Mouse (Mus musculus) midbrain, embryonic 14.5 days (tissue): ENCODE data around the gene Smug1. TPM values are rescaled to one million over a fixed set of nuclear protein-coding genes. Genes with fewer than 3 reads are reported as not detected.

Experiments used
- ATAC-seq: fragments of 200-750 bp; cut with Nextera tagmentation; 2 replicates; pipeline ENCODE4 v1.8.0; 2017; ENCODE audit warnings: moderate number of reproducible peaks, moderate library complexity; ENCODE audit not compliant: low FRiP score, low TSS enrichment
- DNase-seq: peaks from one replicate; pipeline ENCODE4 v3.0.0-alpha.2; 2015
- H3K27ac ChIP-seq: fragments of 300-500 bp; sonication (generic); replicated peaks from 2 replicates; pipeline ENCODE4 v1.5.1; 2014; ENCODE audit warnings: mild to moderate bottlenecking, low read depth, low read length, moderate library complexity
- H3K27me3 ChIP-seq: fragments of 300-500 bp; sonication (generic); 2 replicates; pipeline ENCODE4 v1.6.1; 2014; ENCODE audit warnings: low read length, control low read depth, mixed read lengths; ENCODE audit not compliant: control insufficient read depth, insufficient read depth
- H3K36me3 ChIP-seq: fragments of 300-500 bp; sonication (generic); 2 replicates; pipeline ENCODE4 v1.6.1; 2014; ENCODE audit warnings: low read length, control low read depth; ENCODE audit not compliant: control insufficient read depth, insufficient read depth
- H3K4me1 ChIP-seq: fragments of 300-500 bp; sonication (generic); 2 replicates; pipeline ENCODE4 v1.6.1; 2014; ENCODE audit warnings: mild to moderate bottlenecking, antibody characterized with exemption, low read length, control low read depth; ENCODE audit not compliant: control insufficient read depth, insufficient read depth
- H3K4me2 ChIP-seq: fragments of 300-500 bp; sonication (generic); 2 replicates; pipeline ENCODE4 v1.6.1; 2014; ENCODE audit warnings: mild to moderate bottlenecking, low read length, moderate library complexity
- H3K4me3 ChIP-seq: fragments of 300-500 bp; sonication (generic); replicated peaks from 2 replicates; pipeline ENCODE4 v1.5.1; 2014; ENCODE audit warnings: low read depth, low read length
- H3K9ac ChIP-seq: fragments of 300-500 bp; sonication (generic); replicated peaks from 2 replicates; pipeline ENCODE4 v1.6.1; 2014; ENCODE audit warnings: mild to moderate bottlenecking, low read length, moderate library complexity
- H3K9me3 ChIP-seq: fragments of 300-500 bp; sonication (generic); 2 replicates; pipeline ENCODE4 v1.6.1; 2016; ENCODE audit warnings: low read length, control low read depth, mixed read lengths; ENCODE audit not compliant: control insufficient read depth
- WGBS: fragments of 180-500 bp; shearing (Covaris S2); extraction: QIAGEN DNeasy Blood & Tissue Kit; methylation state at CpG from one replicate; pipeline ENCODE4 v1.1.7; 2014; 5-methylcytosine and 5-hydroxymethylcytosine counted together
- polyA plus RNA-seq: library from polyadenylated mRNA; unstranded; fragments of >200 nt; fragmentation: Nextera tagmentation; extraction: Ambion mirVana; gene quantifications from 2 replicates; pipeline ENCODE4 v1.2.1, GENCODE M21; 2014

Smug1 gene
- 22.7 and 25.0 TPM in 2 replicates for polyA plus RNA-seq

DNA sequence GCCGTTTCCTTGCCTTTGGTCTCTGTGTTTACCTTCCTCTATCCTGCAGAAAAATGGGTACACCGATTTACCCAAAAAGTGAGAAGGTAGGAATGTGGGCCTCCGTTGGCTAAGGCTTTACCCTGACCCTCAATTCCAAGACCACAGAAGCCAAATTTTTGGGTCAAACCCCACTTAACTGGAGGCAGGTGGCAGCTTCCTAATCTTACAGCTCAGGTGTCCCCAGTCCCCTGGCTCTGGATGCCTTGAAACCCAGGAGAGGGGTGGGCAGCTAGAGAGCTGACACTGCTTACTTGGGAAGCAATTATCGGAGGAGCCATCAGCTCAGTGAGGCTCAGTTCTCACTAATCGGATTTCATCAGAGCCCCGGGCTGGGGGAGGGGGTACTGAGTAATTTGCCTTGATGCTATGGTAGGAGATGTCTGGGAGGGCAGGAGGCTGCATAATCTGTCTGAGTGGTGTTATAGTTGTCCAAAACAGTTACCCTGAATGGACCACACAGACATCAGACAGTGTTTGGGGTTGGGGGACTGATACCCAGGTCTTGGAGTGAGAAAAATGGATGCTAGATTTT, at the start of gene Smug1:
Gene Smug1 (minus strand): TSS at position 51 of the 574 bp plus-strand sequence.
- peak within 1 kb of the TSS; percentile 50 for H3K27ac ChIP-seq
- H3K4me1 ChIP-seq, result peaks cover 16% of the 10 kb centered on the region
- ATAC-seq (no peak), DNase-seq (no peak)
- H3K9me3 ChIP-seq, result no peaks in the 10 kb centered on the region
- H3K9ac ChIP-seq, result no peak within 1 kb of the TSS
- H3K4me3 ChIP-seq, result no peak within 1 kb of the TSS
- H3K4me2 ChIP-seq, result no peak within 1 kb of the TSS
- H3K36me3 ChIP-seq, result no peaks in the 10 kb centered on the region
- peaks cover 58% of the 10 kb centered on the region for H3K27me3 ChIP-seq
- WGBS, result 29% methylated on average over 6 of the region's 6 CpGs

DNA sequence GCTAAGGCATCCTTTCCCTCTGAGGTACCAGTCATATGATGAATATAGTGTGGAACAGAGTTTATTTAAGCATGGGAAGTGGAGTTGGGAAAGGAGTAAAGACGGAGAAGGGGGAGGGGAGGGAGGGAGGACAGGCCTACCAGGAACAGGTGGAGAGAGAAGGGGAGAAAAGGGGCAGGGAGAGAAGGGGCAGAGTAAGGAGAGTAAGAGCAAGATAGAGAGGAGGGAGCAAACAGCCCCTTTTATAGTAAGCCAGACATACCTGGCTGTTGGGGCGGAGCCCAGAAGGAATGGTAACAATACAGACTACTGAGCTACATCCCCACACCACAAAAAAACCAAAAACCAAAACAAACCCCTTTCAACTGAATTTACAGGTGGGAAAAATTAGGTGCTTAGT, 49.2 kb upstream of the Smug1 start:
- 22% methylated on average over 2 of the region's 2 CpGs for WGBS
- H3K9ac ChIP-seq, result no peak overlapping the region
- peaks cover 29% of the 10 kb centered on the region for H3K4me1 ChIP-seq
- H3K27me3 ChIP-seq, result no peaks in the 10 kb centered on the region
- peak overlapping the region; percentile 65 for H3K4me2 ChIP-seq
- peak; percentile 12 for DNase-seq
- H3K36me3 ChIP-seq, result peaks cover 20% of the 10 kb centered on the region
- ATAC-seq, result no peak
- H3K4me3 ChIP-seq, result no peak overlapping the region
- H3K27ac ChIP-seq, result peak overlapping the region; percentile 82
- H3K9me3 ChIP-seq, result no peaks in the 10 kb centered on the region

- Histone ChIP-seq H3K36me3 (peaks cover 28% of the 10 kb centered on the region), H3K4me2 (peak overlapping the region; percentile 65), H3K4me1 (peaks cover 29% of the 10 kb centered on the region), H3K27me3 (no peaks in the 10 kb centered on the region), H3K27ac (peak overlapping the region; percentile 82), H3K9ac (peak overlapping the region; percentile 32), H3K4me3 (peak overlapping the region; percentile 37), H3K9me3 (no peaks in the 10 kb centered on the region)
- 0% methylated on average over 15 of the region's 15 CpGs for WGBS
- peak; percentile 96 for ATAC-seq
- DNase-seq, result peak; percentile 97
Measured at GRCm38 (mm10) chr15:103214971-103215907, 48.3 kb upstream of the Smug1 start.

DNA sequence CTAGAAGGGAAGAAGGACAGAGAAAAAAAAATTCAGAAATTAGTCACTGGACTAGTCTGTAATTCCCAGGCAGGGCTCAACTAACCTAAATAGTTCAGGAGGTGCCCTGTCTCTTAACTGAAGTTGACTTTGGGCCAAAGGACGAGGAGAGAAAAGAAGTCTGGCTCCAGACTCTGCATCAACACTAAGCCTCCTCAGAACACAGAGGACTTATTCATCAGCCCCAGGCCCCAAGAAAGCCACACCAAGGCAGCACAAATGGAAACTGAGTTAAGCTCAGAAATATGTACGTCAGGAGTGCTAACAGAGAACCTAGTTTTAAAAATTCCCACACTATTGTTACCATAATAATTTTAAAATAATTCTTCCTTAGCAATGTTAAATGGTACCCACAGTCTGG, 47.3 kb upstream of the Smug1 start:
- H3K27ac ChIP-seq, result peak overlapping the region; percentile 66
- no peaks in the 10 kb centered on the region for H3K27me3 ChIP-seq
- H3K9me3 ChIP-seq, result no peaks in the 10 kb centered on the region
- H3K4me3 ChIP-seq, result peak overlapping the region; percentile 20
- H3K36me3 ChIP-seq, result peaks cover 34% of the 10 kb centered on the region
- peak; percentile 56 for DNase-seq
- H3K9ac ChIP-seq, result no peak overlapping the region
- 13% methylated on average over 2 of the region's 2 CpGs for WGBS
- H3K4me2 ChIP-seq, result peak overlapping the region; percentile 55
- no peak for ATAC-seq
- H3K4me1 ChIP-seq, result peaks cover 29% of the 10 kb centered on the region

DNA sequence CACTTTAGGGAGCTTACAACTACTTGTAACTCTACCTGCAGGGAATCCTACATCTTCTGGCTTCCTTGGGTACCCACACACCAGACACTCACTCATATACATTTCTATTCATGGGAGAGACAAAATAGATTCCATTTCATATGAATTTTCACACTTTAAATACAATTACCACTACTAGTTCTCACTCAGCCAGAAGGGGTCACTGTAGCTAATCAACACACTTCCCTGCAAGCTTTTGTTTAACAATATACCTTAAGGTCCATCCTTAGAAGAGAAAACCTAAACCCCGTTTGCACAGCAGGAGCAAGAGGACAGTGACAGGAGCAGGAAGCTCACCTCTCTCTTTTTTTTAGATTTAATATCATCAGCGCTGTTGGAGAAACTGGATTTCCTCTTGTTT, 38.3 kb upstream of the Smug1 start:
- DNase-seq, result peak; percentile 52
- no peaks in the 10 kb centered on the region for H3K4me1 ChIP-seq

GRCm38 (mm10) chr15:103202088-103202793, 35.3 kb upstream of the Smug1 start:
- Histone ChIP-seq H3K27me3 (no peaks in the 10 kb centered on the region), H3K27ac (no peak overlapping the region), H3K36me3 (peaks cover 84% of the 10 kb centered on the region), H3K4me2 (no peak overlapping the region), H3K9me3 (no peaks in the 10 kb centered on the region), H3K4me1 (no peaks in the 10 kb centered on the region), H3K9ac (no peak overlapping the region), H3K4me3 (no peak overlapping the region)
- 74% methylated on average over 6 of the region's 6 CpGs for WGBS
- ATAC-seq (no peak), DNase-seq (no peak)

More for the DNA sequence above, 38.3 kb upstream of the Smug1 start:
- Histone ChIP-seq H3K4me3 (no peak overlapping the region), H3K9me3 (no peaks in the 10 kb centered on the region), H3K9ac (no peak overlapping the region), H3K27me3 (no peaks in the 10 kb centered on the region), H3K27ac (no peak overlapping the region), H3K36me3 (peaks cover 74% of the 10 kb centered on the region), H3K4me2 (no peak overlapping the region)
- ATAC-seq, result no peak
- WGBS, result 60% methylated on average over 2 of the region's 2 CpGs

- no peaks in the 10 kb centered on the region for H3K4me1 ChIP-seq
- no peak overlapping the region for H3K4me3 ChIP-seq
- DNase-seq, result no peak
- 85% methylated on average over 4 of the region's 4 CpGs for WGBS
- no peak overlapping the region for H3K4me2 ChIP-seq
- H3K27ac ChIP-seq, result no peak overlapping the region
- H3K36me3 ChIP-seq, result peaks cover 79% of the 10 kb centered on the region
- H3K27me3 ChIP-seq, result no peaks in the 10 kb centered on the region
- ATAC-seq, result no peak
- no peak overlapping the region for H3K9ac ChIP-seq
- H3K9me3 ChIP-seq, result no peaks in the 10 kb centered on the region
Measured at GRCm38 (mm10) chr15:103197785-103198184, 30.9 kb upstream of the Smug1 start.

- no peak for DNase-seq
- Histone ChIP-seq H3K4me3 (no peak overlapping the region), H3K4me2 (no peak overlapping the region), H3K9ac (no peak overlapping the region), H3K27me3 (no peaks in the 10 kb centered on the region), H3K27ac (no peak overlapping the region), H3K4me1 (no peaks in the 10 kb centered on the region), H3K36me3 (peaks cover 82% of the 10 kb centered on the region), H3K9me3 (no peaks in the 10 kb centered on the region)
- 94% methylated on average over 1 of the region's 1 CpGs for WGBS
- ATAC-seq, result no peak
Measured at GRCm38 (mm10) chr15:103196835-103197234, 29.9 kb upstream of the Smug1 start.
